10 mouse cellular contexts compared by ENCODE assay signal in genomic region chr14:19920254-19920691, GRCm38 (mm10). TPM values are rescaled to one million over a fixed set of nuclear protein-coding genes. Genes with fewer than 3 reads are reported as not detected.
DNase-seq lines count a peak whose midpoint lies in the region; ATAC-seq lines count a peak whose summit lies in the region.
"Had no signal": no experiment of that assay in that cellular context is flagged by ENCODE, and none has a peak within 500 bp of the region (broad histone marks: within the 10 kb centered on the region; RNA-seq: fewer than 3 reads in every experiment).

No protein-coding gene starts in this region.

- no peak overlapping the region for H3K4me2 ChIP-seq in heart, embryonic 13.5 days
- no peak overlapping the region for H3K4me2 ChIP-seq in heart, embryonic 11.5 days
- peak overlapping the region; percentile 22; the same call in 1 of the 2 replicates for H3K4me2 ChIP-seq in forebrain, embryonic 12.5 days
- no peak overlapping the region for H3K4me2 ChIP-seq in limb, embryonic 15.5 days

- H3K4me1 ChIP-seq in heart, embryonic 13.5 days = peaks cover 16% of the 10 kb centered on the region
- peaks cover 6% of the 10 kb centered on the region for H3K4me1 ChIP-seq in heart, embryonic 11.5 days (ENCODE audit: control insufficient read depth, insufficient read depth, low read length)
- H3K4me1 ChIP-seq in forebrain, embryonic 12.5 days = peaks cover 44% of the 10 kb centered on the region
- peaks cover 14% of the 10 kb centered on the region for H3K4me1 ChIP-seq in limb, embryonic 15.5 days

- no peak overlapping the region for H3K4me3 ChIP-seq in heart, embryonic 13.5 days
- H3K4me3 ChIP-seq in heart, embryonic 11.5 days (ENCODE audit: low read depth, low read length) = no peak overlapping the region
- no peak overlapping the region for H3K4me3 ChIP-seq in forebrain, embryonic 12.5 days (replicated peaks)
- no peak overlapping the region for H3K4me3 ChIP-seq in limb, embryonic 15.5 days

- H3K27me3 ChIP-seq in heart, embryonic 13.5 days (replicated peaks) = no peaks in the 10 kb centered on the region
- H3K27me3 ChIP-seq in heart, embryonic 11.5 days (ENCODE audit: control insufficient read depth, insufficient read depth, low read length) = no peaks in the 10 kb centered on the region
- H3K27me3 ChIP-seq in forebrain, embryonic 12.5 days = no peaks in the 10 kb centered on the region
- H3K27me3 ChIP-seq in limb, embryonic 15.5 days = no peaks in the 10 kb centered on the region

- peak; percentile 57 for DNase-seq in Muller cell, postnatal 12 days (ENCODE audit: inconsistent ontology term)
- no peak for DNase-seq in spleen, adult 12 weeks (ENCODE audit: low spot score)
- DNase-seq in spleen, adult 18-20 months = no peak
- DNase-seq in thymus, postnatal 0 days (ENCODE audit: low spot score) = no peak
- DNase-seq: kidney, adult 11 months had no signal

- H3K36me3 ChIP-seq in heart, embryonic 13.5 days = 0 out of 2 replicates have a peak, but pooled peaks cover 4% of the 10 kb centered on the region
- H3K36me3 ChIP-seq in heart, embryonic 11.5 days (ENCODE audit: control insufficient read depth, insufficient read depth, low read length) = no peaks in the 10 kb centered on the region
- peaks cover 21% of the 10 kb centered on the region for H3K36me3 ChIP-seq in forebrain, embryonic 12.5 days (replicated peaks)
- H3K36me3 ChIP-seq in limb, embryonic 15.5 days = no peaks in the 10 kb centered on the region

- WGBS in heart, embryonic 13.5 days = 46% methylated on average over 13 of the region's 13 CpGs
- WGBS in heart, embryonic 11.5 days (ENCODE audit: insufficient replicate concordance) = 56% methylated on average over 13 of the region's 13 CpGs
- 8% methylated on average over 13 of the region's 13 CpGs for WGBS in forebrain, embryonic 12.5 days
- WGBS in limb, embryonic 15.5 days = 30% methylated on average over 13 of the region's 13 CpGs

- no peak for ATAC-seq in heart, embryonic 13.5 days (ENCODE audit: extremely low read depth, insufficient number of reproducible peaks, low FRiP score, low TSS enrichment)
- ATAC-seq in heart, embryonic 11.5 days (replicated peaks; ENCODE audit: insufficient number of reproducible peaks, low FRiP score, low TSS enrichment) = no peak
- peak; percentile 87 for ATAC-seq in forebrain, embryonic 12.5 days (ENCODE audit: low FRiP score)
- ATAC-seq in limb, embryonic 15.5 days (ENCODE audit: insufficient number of reproducible peaks, low FRiP score, low TSS enrichment, low read depth) = peak; percentile 67; the same call in 1 of the 2 replicates

- peaks cover 3% of the 10 kb centered on the region; the same call in 1 of the 2 replicates for H3K9me3 ChIP-seq in heart, embryonic 13.5 days
- peaks cover 4% of the 10 kb centered on the region for H3K9me3 ChIP-seq in heart, embryonic 11.5 days (replicated peaks; ENCODE audit: control insufficient read depth, low read length)
- H3K9me3 ChIP-seq in forebrain, embryonic 12.5 days = peaks cover 6% of the 10 kb centered on the region; the same call in 1 of the 2 replicates
- no peaks in the 10 kb centered on the region for H3K9me3 ChIP-seq in limb, embryonic 15.5 days

- peak overlapping the region; percentile 53; the same call in 1 of the 2 replicates for H3K27ac ChIP-seq in heart, embryonic 13.5 days (replicated peaks)
- no peak overlapping the region for H3K27ac ChIP-seq in heart, embryonic 11.5 days (ENCODE audit: low read depth, low read length)
- H3K27ac ChIP-seq in forebrain, embryonic 12.5 days = peak overlapping the region; percentile 92
- peak overlapping the region; percentile 86 for H3K27ac ChIP-seq in limb, embryonic 15.5 days
- H3K27ac ChIP-seq: macrophage had no signal

- H3K9ac ChIP-seq in heart, embryonic 13.5 days = peak overlapping the region; percentile 3; the same call in 1 of the 2 replicates
- no peak overlapping the region for H3K9ac ChIP-seq in heart, embryonic 11.5 days (ENCODE audit: low read depth, low read length)
- H3K9ac ChIP-seq in forebrain, embryonic 12.5 days = 0 out of 2 replicates have a peak overlapping the region, but pooled peaks have one; percentile 25
- no peak overlapping the region for H3K9ac ChIP-seq in limb, embryonic 15.5 days

RNA-seq across cellular contexts. Expression of gene Gng2, which starts 57.2 kb away (rescaled TPM):
- 39.9 and 41.0 TPM in 2 replicates for polyA plus RNA-seq in heart, embryonic 13.5 days (2015; fragmentation: Nextera tagmentation; extraction: Ambion mirVana)
- 41.1 and 42.4 TPM in 2 replicates for polyA plus RNA-seq in heart, embryonic 11.5 days (2014; fragmentation: Nextera tagmentation; extraction: Ambion mirVana)
- 187 and 202 TPM in 2 replicates for polyA plus RNA-seq in forebrain, embryonic 12.5 days (2016; fragmentation: Nextera tagmentation; extraction: Ambion mirVana)
- polyA plus RNA-seq in limb, embryonic 15.5 days (2015; fragmentation: Nextera tagmentation; extraction: Ambion mirVana) = 49.4 and 60.6 TPM in 2 replicates
- 28.0 and 34.2 TPM in 2 replicates for polyA plus RNA-seq in thymus, postnatal 0 days (2015; fragmentation: Nextera tagmentation; extraction: Ambion mirVana)

Comparison
In these comparisons a context has a peak if more than half of its experiments do, and no peak if none do; other contexts are left out.
1. H3K9ac ChIP-seq: peak in heart, embryonic 13.5 days (single experiment) and forebrain, embryonic 12.5 days (single experiment); none in heart, embryonic 11.5 days (single experiment) and limb, embryonic 15.5 days (single experiment).
2. ATAC-seq: peak in forebrain, embryonic 12.5 days (single experiment) and limb, embryonic 15.5 days (single experiment); none in heart, embryonic 13.5 days (single experiment) and heart, embryonic 11.5 days (single experiment).